Mouse (Mus musculus): ENCODE data around the gene Slc9a1.

The Slc9a1 gene

DNA sequence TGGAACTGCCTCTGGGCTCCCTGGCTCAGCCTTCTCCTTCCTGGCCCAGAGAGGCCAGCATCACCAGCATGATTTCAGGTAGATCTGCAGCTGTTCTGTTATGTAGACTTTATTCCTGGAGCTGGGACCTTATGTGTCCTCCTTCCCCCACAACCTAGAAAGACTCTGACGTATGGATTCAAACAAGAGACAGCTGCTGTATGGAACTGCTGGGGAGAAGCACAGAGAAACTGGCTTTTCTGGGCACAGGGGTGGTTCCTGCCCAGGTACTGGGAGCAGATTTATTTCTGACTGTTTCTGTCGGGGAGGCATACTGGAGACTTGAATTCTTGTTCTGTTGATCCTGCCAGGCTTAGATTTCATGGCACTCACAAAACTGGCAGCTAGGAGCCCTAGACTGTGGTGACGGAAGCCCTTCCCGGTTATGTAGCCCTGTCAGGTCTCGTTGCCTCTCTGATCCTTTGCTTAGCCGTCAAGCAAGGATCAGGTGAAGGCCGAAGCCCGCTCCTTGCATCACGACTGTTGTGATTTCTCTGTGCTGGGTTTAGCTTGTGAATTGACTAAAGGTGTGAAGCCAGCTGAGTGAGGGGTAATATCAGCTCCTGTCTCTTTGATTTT is 34.2 kb downstream of the Slc9a1 start:
- DNase-seq (ENCODE audit: low read depth, low spot score), result no peak

GRCm38 (mm10) chr4:133404256-133404655 is 34.8 kb downstream of the Slc9a1 start:
- no peak for DNase-seq (ENCODE audit: low read depth, low spot score)

- DNase-seq (ENCODE audit: low read depth, low spot score), result no peak
Measured at GRCm38 (mm10) chr4:133406313-133407056, 37.0 kb downstream of the Slc9a1 start.

DNA sequence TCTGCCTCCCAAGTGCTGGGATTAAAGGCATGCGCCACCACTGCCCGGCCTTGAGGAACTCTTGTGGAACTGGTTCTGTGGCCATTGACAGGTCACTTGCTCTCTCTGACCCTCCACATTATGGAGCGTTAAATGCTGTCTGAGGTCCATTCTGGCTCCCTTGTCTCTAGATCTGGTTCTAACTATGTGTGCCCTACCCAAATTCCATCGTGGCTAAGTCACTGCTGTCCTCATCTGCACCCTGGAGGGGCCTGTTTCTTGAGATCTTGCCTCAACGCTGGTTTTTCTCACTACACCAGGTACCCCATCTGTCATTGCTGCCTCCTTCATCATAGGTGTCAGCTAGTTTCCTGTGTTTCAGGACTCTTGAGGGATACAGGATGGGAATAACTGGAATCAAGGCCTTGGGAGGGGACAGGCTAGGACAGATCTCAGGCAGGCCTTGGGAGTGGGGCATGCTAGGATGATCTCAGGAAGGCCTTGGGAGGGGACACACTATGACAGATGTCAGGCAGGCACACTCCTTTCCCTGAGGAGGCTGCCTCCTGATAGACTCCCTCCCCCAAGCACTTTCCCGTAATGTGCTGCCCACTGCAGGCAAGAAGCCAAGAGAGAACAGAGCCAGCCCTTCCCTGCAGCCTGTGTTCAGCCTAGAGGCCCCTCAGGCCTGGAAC is 37.7 kb downstream of the Slc9a1 start:
- no peak for DNase-seq (ENCODE audit: low read depth, low spot score)

DNA sequence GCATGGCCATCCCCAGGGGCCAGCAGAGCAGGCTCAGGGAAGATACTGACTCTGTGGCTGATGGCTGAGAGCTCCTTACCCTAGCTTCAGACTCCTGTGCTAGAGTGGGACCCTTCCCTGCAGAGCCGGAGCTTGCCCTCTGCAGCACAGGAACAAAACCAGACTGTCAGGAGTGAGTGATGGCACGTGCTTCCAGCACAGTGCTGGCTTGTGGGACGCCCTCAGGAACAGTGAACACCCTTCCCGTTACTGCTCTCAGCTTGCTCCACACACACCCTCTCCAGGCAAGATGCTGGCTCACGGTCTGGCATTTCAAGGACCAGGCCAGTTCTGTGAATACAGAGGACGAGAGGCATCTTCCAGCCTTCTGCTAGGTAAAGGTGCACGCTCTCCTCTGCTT is 38.5 kb downstream of the Slc9a1 start:
- DNase-seq (ENCODE audit: low read depth, low spot score), result peak; percentile 36

DNA sequence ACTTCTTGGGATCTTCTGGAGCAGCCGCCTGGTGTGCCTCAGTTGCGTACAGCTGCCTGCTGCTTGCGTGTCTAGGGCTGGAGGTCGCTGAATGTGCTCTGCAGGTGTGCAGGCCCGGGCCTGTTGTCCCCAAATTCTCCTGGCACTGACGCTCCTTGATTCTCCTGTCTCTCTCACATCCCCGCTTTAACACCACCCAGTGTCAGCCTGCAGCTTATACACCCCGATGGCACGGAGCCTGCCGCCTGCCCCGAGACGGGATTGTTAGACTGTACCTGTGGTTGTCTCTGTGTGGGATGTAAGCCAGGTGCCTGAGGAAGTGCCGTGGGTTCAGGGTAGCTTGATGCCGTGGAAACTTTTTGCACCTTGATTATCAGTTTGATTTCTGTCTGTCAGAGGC is 41.5 kb downstream of the Slc9a1 start:
- DNase-seq (ENCODE audit: low read depth, low spot score), result no peak

GRCm38 (mm10) chr4:133412096-133412495 is 42.6 kb downstream of the Slc9a1 start:
- DNase-seq (ENCODE audit: low read depth, low spot score), result no peak

DNA sequence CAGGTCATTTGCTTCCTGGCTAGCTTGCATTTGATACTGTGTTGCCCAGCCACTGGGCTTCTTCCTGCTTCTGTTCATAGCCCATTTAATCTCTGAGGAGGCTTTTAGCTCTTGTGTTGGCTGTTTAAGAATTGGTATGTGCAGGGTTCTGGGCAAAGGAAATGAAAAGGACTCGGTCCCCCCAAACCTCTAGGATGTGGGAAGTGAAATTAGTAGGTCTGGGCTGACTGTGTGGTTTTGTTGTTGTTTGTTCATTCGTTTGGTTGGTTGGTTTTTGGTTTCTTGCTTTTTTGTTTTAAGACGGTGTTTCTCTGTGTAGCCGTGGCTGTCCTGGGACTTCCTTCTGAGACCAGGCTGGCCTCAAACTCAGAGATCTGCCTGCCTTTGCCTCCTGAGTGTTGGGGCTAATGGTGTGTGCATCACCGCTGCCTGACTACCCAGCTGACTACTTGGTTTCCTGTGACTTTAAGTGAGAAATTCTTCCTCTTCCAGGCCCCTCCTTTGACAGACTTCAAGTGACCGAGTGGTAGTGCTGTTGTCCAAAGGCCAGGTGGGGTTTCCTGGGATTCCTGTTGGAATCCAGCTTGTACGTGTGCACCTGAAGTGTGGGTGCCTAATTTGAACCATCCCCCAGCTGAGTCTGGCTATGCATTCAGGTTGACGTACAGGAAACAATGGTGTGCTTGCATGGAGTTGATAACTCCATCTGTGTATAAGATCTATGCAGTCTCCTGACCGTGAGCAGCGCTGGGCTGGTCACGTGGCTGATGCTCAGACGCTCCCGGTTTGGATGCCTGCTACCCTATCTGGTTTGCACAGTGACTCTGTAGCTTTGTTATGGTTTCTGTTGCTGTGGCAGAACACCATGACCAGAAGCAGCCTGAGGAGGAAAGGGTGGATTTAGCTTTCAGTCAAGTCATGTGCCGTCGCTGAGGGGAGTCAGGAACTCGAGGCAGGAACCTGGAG is 43.4 kb downstream of the Slc9a1 start:
- no peak for DNase-seq (ENCODE audit: low read depth, low spot score)

- no peak for DNase-seq (ENCODE audit: low read depth, low spot score)
Measured at GRCm38 (mm10) chr4:133413617-133414016, 44.1 kb downstream of the Slc9a1 start.

DNA sequence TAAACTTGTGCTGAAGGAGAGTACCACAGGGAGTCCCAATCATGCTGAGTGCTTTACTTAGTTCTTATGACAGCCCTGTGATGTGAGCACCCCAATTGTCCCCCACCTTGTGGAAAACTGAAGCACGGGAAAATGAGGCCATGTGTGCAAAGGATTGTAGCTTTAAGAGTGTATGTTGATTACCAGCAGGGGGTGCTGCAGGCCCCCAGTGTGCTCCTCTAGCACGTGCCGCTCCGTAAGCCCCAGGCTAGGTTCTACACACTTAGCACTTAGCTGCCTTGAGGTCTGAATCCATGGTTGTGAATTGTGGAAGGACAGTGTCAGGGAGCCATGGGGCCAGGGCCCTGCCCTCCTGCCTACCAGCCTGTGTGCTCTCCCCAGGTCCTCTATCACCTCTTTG is 45.4 kb downstream of the Slc9a1 start:
- no peak for DNase-seq (ENCODE audit: low read depth, low spot score)

GRCm38 (mm10) chr4:133419312-133420004 is 50.0 kb downstream of the Slc9a1 start:
- peak; percentile 52 for DNase-seq (ENCODE audit: low read depth, low spot score)

DNA sequence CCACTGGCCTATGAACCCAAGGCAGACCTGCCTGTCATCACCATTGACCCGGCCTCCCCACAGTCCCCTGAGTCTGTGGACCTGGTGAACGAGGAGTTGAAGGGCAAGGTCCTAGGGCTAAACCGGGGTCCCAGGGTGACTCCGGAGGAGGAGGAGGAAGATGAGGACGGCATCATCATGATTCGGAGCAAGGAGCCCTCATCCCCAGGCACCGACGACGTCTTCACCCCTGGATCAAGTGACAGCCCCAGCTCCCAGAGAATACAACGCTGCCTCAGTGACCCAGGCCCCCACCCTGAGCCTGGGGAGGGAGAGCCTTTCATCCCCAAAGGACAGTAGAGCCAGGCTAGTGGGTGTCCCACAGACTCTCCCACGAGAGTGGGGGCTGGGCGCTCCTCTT is 52.5 kb downstream of the Slc9a1 start:
- no peak for DNase-seq (ENCODE audit: low read depth, low spot score)

GRCm38 (mm10) chr4:133422601-133423000 is 53.1 kb downstream of the Slc9a1 start:
- no peak for DNase-seq (ENCODE audit: low read depth, low spot score)

GRCm38 (mm10) chr4:133423108-133423507 is 53.6 kb downstream of the Slc9a1 start:
- peak; percentile 40 for DNase-seq (ENCODE audit: low read depth, low spot score)

- DNase-seq (ENCODE audit: low read depth, low spot score), result no peak
Measured at GRCm38 (mm10) chr4:133423691-133424090, 54.2 kb downstream of the Slc9a1 start.

- DNase-seq (ENCODE audit: low read depth, low spot score), result peak; percentile 82
Measured at GRCm38 (mm10) chr4:133424100-133424499, 54.6 kb downstream of the Slc9a1 start.

DNA sequence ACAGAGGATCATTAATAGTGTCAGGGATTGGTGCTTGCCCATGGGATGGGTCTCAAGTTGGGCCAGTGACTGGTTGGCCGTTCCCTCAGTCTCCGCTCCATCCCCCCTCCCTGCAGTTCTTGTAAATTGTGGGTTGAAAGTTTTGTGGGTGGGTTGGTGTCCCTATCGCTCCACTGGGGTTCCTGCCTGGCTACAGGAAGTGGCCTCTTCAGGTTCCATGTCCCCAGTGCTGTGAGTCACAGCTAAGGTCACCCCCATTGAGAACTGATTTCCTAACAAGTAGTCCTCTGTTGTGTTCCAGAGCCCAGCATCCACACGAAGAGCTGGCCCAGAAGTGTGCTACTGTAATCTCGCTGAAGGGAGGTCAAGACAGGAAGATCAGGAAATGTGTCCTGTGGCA is 56.6 kb downstream of the Slc9a1 start:
- no peak for DNase-seq (ENCODE audit: low read depth, low spot score)

GRCm38 (mm10) chr4:133431508-133431907 is 62.0 kb downstream of the Slc9a1 start:
- DNase-seq (ENCODE audit: low read depth, low spot score), result no peak

DNA sequence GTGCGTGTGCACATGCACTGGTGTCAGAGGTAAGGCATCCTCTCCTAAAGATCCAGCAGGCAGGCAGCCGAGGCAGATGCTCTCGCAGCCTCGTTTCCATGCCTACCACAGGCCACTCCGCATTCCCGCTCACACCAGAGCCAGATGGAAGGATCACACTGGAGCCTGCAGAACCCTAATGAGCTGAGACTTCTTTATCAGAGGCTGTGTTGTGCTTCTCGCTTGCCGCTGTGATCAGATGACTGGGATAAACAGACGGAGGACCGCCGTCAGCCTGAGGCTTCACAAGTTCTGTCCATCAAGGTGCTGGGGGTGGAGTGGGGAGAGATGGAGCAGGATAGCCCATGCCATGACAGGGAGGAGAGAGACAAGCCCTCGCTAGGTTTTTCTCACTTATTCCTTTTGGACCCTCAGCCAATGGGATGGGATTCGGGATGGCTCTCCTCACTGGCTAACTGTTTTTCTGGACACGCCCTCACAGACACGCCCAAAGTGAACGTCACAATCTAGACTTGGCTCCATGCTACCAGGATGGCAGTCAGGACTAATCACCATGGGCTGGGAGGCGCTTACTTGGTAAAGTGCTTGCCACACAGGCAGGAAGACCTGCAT is 63.2 kb downstream of the Slc9a1 start:
- peak; percentile 61 for DNase-seq (ENCODE audit: low read depth, low spot score)

GRCm38 (mm10) chr4:133435921-133436320 is 66.4 kb downstream of the Slc9a1 start:
- no peak for DNase-seq (ENCODE audit: low read depth, low spot score)
